Mouse (Mus musculus) cerebellum, adult 2 months (tissue): ENCODE measurements at regions not wholly inside any gene's neighbourhood (a gene's known extent, or its start where the extent isn't known, plus 50 kb on each side); places are given as distances from the start of the nearest gene placed in this dataset.
"Not testable (repeated sequence)": the region's sequence is repeated elsewhere in the genome, so short reads cannot be mapped to it uniquely, and the experiment has no call there.

Experiments
- DNase-seq, 2 experiments: peaks; one replicate each; pipeline ENCODE4 v3.0.0; 2021
- H3K27ac ChIP-seq: fragments of 200-500 bp; 2 replicates; pipeline ENCODE4 v1.5.1; 2012; ENCODE audit warnings: low read length, control low read depth, inconsistent platforms; ENCODE audit not compliant: insufficient read depth
- H3K27me3 ChIP-seq: fragments of 200-500 bp; 2 replicates; pipeline ENCODE4 v1.6.1; 2012; ENCODE audit warnings: inconsistent platforms, mild to moderate bottlenecking, low read length, moderate library complexity; ENCODE audit not compliant: control insufficient read depth, insufficient read depth
- H3K4me1 ChIP-seq: fragments of 200-500 bp; 2 replicates; pipeline ENCODE4 v1.6.1; 2011; ENCODE audit warnings: low read length; ENCODE audit not compliant: control insufficient read depth, insufficient read depth
- H3K4me3 ChIP-seq: fragments of 200-500 bp; replicated peaks from 2 replicates; pipeline ENCODE3; 2011; ENCODE audit warnings: mild to moderate bottlenecking, low read depth, low read length, control low read depth; ENCODE audit not compliant: insufficient read depth
- CTCF ChIP-seq: fragments of 200-500 bp; IDR thresholded peaks from 2 replicates; pipeline ENCODE4 v1.5.1; 2011; ENCODE audit warnings: low read depth, mild to moderate bottlenecking, control low read depth, low read length, moderate library complexity, borderline replicate concordance; ENCODE audit not compliant: insufficient read depth
- POLR2A ChIP-seq: fragments of 200-500 bp; IDR thresholded peaks from 2 replicates; pipeline ENCODE4 v1.6.1; 2011; ENCODE audit warnings: low read length, control low read depth, borderline replicate concordance; ENCODE audit not compliant: insufficient read depth
- WGBS: fragments of 180-500 bp; shearing (Covaris S2); methylation state at CpG from one replicate; pipeline ENCODE4 v1.1.7; 2018; 5-methylcytosine and 5-hydroxymethylcytosine counted together

DNA sequence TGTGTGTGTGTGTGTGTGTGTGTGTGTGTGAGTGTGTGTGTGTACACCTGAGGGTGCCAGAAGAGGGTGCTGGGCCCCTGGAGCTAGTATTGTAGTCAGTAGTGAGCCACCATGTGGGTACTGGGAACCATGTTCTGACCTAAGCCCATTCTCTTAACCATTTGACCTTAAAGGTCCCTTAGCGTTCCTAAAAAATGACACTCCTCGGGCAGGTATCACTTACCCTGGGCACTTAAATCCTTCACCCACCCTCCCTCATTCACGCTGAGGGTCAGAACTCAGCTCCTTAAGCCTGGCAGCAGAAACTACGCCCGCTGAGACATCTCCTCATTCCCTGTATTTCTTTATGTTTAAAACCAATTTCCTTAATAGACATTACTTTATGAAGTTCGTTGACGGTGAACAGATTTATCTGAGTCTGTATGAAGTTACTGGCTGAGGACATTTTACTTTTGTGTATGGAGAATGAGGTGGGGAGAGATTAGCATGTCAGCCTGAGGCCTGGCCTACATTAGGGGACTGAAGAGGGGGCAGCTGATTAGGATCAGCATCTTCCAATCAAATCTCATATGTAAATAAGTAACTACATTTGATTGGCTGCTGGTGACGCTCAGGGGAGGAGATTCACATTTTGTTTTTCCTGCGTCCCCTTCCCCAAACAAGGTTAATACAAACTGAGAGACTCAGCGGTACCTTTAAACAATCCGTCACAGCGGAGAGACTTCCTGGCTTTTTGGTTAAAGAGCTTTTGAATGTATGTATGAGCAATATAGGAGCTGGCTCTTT lies 61.8 kb upstream of the Gadl1 start:
- DNase-seq: no peak
- H3K4me3 ChIP-seq: no peak overlapping the region
- no peak for TF ChIP-seq CTCF
- TF ChIP-seq POLR2A: no peak
- no peaks in the 10 kb centered on the region for H3K27me3 ChIP-seq
- H3K4me1 ChIP-seq: peaks cover 6% of the 10 kb centered on the region; the same call in 1 of the 2 replicates
- no peak overlapping the region for H3K27ac ChIP-seq
- 65% methylated on average over 12 of the region's 12 CpGs for WGBS

DNA sequence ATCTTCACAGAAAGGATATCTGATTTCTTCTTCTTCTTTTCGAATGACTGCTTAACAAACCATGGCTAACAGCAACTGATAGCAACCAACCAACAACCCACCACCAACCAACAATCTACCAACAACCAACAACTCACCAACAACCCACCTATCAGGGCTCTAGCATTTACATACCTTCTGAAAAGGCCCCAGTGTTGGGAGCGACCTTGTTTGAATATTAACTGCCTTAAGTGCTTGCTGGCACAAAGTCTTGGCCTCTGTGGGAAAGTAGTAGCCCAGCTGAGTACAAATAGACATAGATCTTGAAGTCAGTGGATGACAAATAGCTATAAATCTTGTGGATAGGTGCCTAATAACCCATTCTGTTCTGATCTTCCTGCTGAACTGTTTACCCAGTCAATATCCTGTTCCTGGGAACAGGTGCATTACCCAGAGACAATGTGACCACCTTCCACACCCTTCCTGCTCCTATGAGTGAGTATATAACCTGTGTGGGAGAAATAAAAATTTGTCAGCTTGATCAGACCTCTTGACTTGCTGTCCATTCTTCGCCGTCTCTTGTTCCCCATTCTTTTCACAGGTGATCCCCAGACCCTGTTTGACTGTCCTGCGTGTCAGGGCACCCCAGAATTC lies 55.9 kb upstream of the Gadl1 start:
- DNase-seq, H3K27me3 ChIP-seq, H3K4me1 ChIP-seq, H3K4me3 ChIP-seq, H3K27ac ChIP-seq: not testable (repeated sequence)
- WGBS: 89% methylated on average over 5 of the region's 5 CpGs

DNA sequence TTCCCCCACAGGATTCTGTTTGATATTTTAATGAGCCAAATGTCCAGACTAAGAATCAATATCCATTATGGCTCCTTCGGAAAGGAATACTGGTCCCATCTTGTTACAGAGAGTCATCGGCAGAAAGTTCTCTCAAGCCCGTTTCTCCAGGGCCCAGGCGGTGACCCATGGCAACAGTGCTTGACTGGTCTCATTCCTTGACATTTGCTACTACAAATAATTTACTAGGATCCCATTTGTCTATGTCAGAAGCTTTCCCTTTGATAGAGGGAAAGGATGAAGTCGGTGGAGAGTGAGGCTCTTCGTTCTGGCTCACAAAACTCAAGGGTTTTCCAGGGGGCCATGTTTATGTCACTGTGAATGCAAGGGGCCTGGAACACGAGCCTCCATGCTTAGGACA lies 52.0 kb upstream of the Gadl1 start:
- DNase-seq: no peak
- WGBS: 85% methylated on average over 7 of the region's 7 CpGs
- no peaks in the 10 kb centered on the region for H3K4me1 ChIP-seq
- H3K4me3 ChIP-seq: no peak overlapping the region
- H3K27me3 ChIP-seq: no peaks in the 10 kb centered on the region; the same call in 1 of the 2 replicates
- TF ChIP-seq POLR2A: no peak
- TF ChIP-seq CTCF: no peak
- no peak overlapping the region for H3K27ac ChIP-seq

DNA sequence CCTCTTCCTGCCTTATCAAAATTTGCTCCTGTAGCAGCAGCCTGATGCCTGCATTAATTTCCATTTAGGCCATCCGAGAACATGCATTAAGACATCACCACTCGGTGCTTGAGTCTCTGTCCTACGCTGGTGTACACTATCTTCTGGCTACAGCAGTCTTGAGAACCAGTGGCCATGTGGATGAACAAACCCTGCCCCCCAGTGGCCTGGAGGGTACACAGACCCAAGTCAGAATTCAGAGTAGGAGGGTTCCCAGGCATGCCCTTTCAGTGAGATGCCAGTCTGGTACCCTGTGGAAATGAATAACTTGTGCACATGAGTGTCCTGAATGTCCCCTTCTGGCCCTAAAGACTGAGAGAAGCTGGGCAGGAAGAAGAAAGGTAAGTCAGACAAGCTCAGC lies 50.4 kb upstream of the Gadl1 start:
- 74% methylated on average over 3 of the region's 3 CpGs for WGBS
- no peak overlapping the region for H3K27ac ChIP-seq
- no peaks in the 10 kb centered on the region; the same call in 1 of the 2 replicates for H3K27me3 ChIP-seq
- H3K4me3 ChIP-seq: no peak overlapping the region
- no peaks in the 10 kb centered on the region for H3K4me1 ChIP-seq
- TF ChIP-seq POLR2A (no peak), CTCF (no peak)
- no peak for DNase-seq
